Mouse (Mus musculus) midbrain, embryonic 14.5 days (tissue): ENCODE data around the gene Limd1. TPM values are rescaled to one million over a fixed set of nuclear protein-coding genes. Genes with fewer than 3 reads are reported as not detected.

Source experiments
- ATAC-seq: fragments of 200-750 bp; cut with Nextera tagmentation; 2 replicates; pipeline ENCODE4 v1.8.0; 2017; ENCODE audit warnings: moderate number of reproducible peaks, moderate library complexity; ENCODE audit not compliant: low FRiP score, low TSS enrichment
- DNase-seq: peaks from one replicate; pipeline ENCODE4 v3.0.0-alpha.2; 2015
- H3K27ac ChIP-seq: fragments of 300-500 bp; sonication (generic); replicated peaks from 2 replicates; pipeline ENCODE4 v1.5.1; 2014; ENCODE audit warnings: mild to moderate bottlenecking, low read depth, low read length, moderate library complexity
- H3K27me3 ChIP-seq: fragments of 300-500 bp; sonication (generic); 2 replicates; pipeline ENCODE4 v1.6.1; 2014; ENCODE audit warnings: low read length, control low read depth, mixed read lengths; ENCODE audit not compliant: control insufficient read depth, insufficient read depth
- H3K36me3 ChIP-seq: fragments of 300-500 bp; sonication (generic); 2 replicates; pipeline ENCODE4 v1.6.1; 2014; ENCODE audit warnings: low read length, control low read depth; ENCODE audit not compliant: control insufficient read depth, insufficient read depth
- H3K4me1 ChIP-seq: fragments of 300-500 bp; sonication (generic); 2 replicates; pipeline ENCODE4 v1.6.1; 2014; ENCODE audit warnings: mild to moderate bottlenecking, antibody characterized with exemption, low read length, control low read depth; ENCODE audit not compliant: control insufficient read depth, insufficient read depth
- H3K4me2 ChIP-seq: fragments of 300-500 bp; sonication (generic); 2 replicates; pipeline ENCODE4 v1.6.1; 2014; ENCODE audit warnings: mild to moderate bottlenecking, low read length, moderate library complexity
- H3K4me3 ChIP-seq: fragments of 300-500 bp; sonication (generic); replicated peaks from 2 replicates; pipeline ENCODE4 v1.5.1; 2014; ENCODE audit warnings: low read depth, low read length
- H3K9ac ChIP-seq: fragments of 300-500 bp; sonication (generic); replicated peaks from 2 replicates; pipeline ENCODE4 v1.6.1; 2014; ENCODE audit warnings: mild to moderate bottlenecking, low read length, moderate library complexity
- H3K9me3 ChIP-seq: fragments of 300-500 bp; sonication (generic); 2 replicates; pipeline ENCODE4 v1.6.1; 2016; ENCODE audit warnings: low read length, control low read depth, mixed read lengths; ENCODE audit not compliant: control insufficient read depth
- WGBS: fragments of 180-500 bp; shearing (Covaris S2); extraction: QIAGEN DNeasy Blood & Tissue Kit; methylation state at CpG from one replicate; pipeline ENCODE4 v1.1.7; 2014; 5-methylcytosine and 5-hydroxymethylcytosine counted together
- polyA plus RNA-seq: library from polyadenylated mRNA; unstranded; fragments of >200 nt; fragmentation: Nextera tagmentation; extraction: Ambion mirVana; gene quantifications from 2 replicates; pipeline ENCODE4 v1.2.1, GENCODE M21; 2014

Limd1 gene
- polyA plus RNA-seq, 1 experiment from 2014 or later = 16.4 TPM

DNA sequence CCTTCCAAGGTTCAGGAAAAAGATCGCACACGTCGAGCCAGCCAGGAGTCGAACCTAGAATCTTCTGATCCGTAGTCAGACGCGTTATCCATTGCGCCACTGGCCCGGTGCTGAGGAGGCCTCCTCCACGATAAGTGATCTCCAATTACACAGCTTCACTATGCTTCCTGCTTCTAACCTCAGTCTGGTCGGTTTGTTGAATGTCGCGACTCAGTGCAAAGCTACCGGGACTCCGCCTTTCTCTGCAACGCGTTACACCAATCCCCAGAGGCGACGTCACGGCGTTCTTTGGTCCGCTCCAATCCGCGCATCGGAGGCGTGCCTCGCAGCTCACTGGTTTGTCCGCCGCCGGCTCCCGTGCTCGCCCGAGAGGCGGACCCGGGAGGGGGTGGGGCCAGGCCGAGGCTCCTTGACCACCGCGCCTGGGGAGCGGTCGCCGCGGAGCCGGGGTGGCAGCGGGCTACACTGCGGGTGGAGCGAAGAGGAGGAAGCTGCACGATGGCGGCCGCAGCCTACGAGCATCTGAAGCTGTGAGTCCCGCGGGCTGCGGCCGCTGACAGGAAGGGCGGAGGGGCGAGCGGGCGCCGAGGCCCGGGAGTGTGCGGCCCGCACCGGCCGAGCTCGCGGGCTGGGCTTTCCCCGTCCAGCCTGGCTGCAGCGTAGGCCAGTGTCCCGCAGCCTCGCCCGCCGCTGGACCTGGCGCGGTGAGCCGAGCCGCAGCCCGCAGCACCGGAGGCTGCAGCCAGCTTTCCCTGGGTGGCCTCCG, 51.1 kb downstream of the Limd1 start, which contains the start of gene Sacm1l:
TSS of gene Sacm1l (plus strand) at position 368 of the 766 bp plus-strand sequence.
- peak; percentile 98 for ATAC-seq
- Histone ChIP-seq H3K4me3 (peak within 1 kb of the TSS; percentile 89), H3K4me2 (peak within 1 kb of the TSS; percentile 70), H3K9me3 (no peaks in the 10 kb centered on the region), H3K4me1 (peaks cover 25% of the 10 kb centered on the region), H3K27ac (peak within 1 kb of the TSS; percentile 93), H3K36me3 (no peaks in the 10 kb centered on the region), H3K27me3 (no peaks in the 10 kb centered on the region), H3K9ac (peak within 1 kb of the TSS; percentile 95)
- peak; percentile 100 for DNase-seq
- under 1% methylated on average over 75 of the region's 79 CpGs for whole genome bisulfite sequencing

DNA sequence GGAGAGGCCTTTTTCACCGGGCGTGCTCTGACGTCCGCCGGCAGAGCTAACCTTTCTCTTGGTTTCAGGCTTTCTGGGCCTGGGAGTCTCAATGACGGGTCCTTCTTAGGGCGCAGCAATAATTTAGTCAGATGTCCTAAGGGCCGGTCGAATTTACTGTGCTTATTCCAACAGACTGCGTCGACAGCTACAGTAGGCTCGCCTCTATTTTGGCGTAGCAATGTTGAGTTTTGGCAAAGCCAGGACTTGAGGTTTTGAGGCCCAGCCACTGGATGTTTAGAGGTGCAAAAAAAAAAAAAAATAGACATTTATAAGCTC, 51.6 kb downstream of the Limd1 start:
- Histone ChIP-seq H3K9me3 (no peaks in the 10 kb centered on the region), H3K36me3 (no peaks in the 10 kb centered on the region), H3K27ac (peak overlapping the region; percentile 93), H3K4me1 (peaks cover 25% of the 10 kb centered on the region), H3K4me3 (peak overlapping the region; percentile 89), H3K9ac (peak overlapping the region; percentile 95), H3K27me3 (no peaks in the 10 kb centered on the region), H3K4me2 (peak overlapping the region; percentile 70)
- peak; percentile 68 for DNase-seq
- under 1% methylated on average over 13 of the region's 13 CpGs for WGBS
- ATAC-seq = no peak

GRCm38 (mm10) chr9:123530566-123531130, 52.1 kb downstream of the Limd1 start:
- peak overlapping the region; percentile 89 for H3K4me3 ChIP-seq
- no peaks in the 10 kb centered on the region for H3K9me3 ChIP-seq
- ATAC-seq (no peak), DNase-seq (no peak)
- no peaks in the 10 kb centered on the region for H3K36me3 ChIP-seq
- H3K4me2 ChIP-seq = peak overlapping the region; percentile 70
- peaks cover 25% of the 10 kb centered on the region for H3K4me1 ChIP-seq
- H3K27ac ChIP-seq = peak overlapping the region; percentile 93
- 57% methylated on average over 11 of the region's 11 CpGs for WGBS
- no peaks in the 10 kb centered on the region for H3K27me3 ChIP-seq
- H3K9ac ChIP-seq = peak overlapping the region; percentile 95

- Histone ChIP-seq H3K4me2 (peak overlapping the region; percentile 70), H3K36me3 (0 out of 2 replicates have a peak, but pooled peaks cover 2% of the 10 kb centered on the region), H3K4me3 (0 out of 2 replicates have a peak overlapping the region, but pooled peaks have one; percentile 89), H3K27me3 (no peaks in the 10 kb centered on the region), H3K9me3 (no peaks in the 10 kb centered on the region), H3K9ac (no peak overlapping the region), H3K27ac (no peak overlapping the region), H3K4me1 (peaks cover 25% of the 10 kb centered on the region)
- no peak for DNase-seq
- no peak for ATAC-seq
Measured at GRCm38 (mm10) chr9:123531234-123531633, 52.7 kb downstream of the Limd1 start.

GRCm38 (mm10) chr9:123536613-123537012, 58.1 kb downstream of the Limd1 start:
- H3K4me1 ChIP-seq = peaks cover 6% of the 10 kb centered on the region
- H3K4me3 ChIP-seq = no peak overlapping the region
- no peak for DNase-seq
- H3K9me3 ChIP-seq = no peaks in the 10 kb centered on the region
- H3K27ac ChIP-seq = no peak overlapping the region
- H3K27me3 ChIP-seq = no peaks in the 10 kb centered on the region
- H3K9ac ChIP-seq = no peak overlapping the region
- 0 out of 2 replicates have a peak, but pooled peaks cover 2% of the 10 kb centered on the region for H3K36me3 ChIP-seq
- WGBS = 96% methylated on average over 2 of the region's 2 CpGs
- H3K4me2 ChIP-seq = no peak overlapping the region
- no peak for ATAC-seq

DNA sequence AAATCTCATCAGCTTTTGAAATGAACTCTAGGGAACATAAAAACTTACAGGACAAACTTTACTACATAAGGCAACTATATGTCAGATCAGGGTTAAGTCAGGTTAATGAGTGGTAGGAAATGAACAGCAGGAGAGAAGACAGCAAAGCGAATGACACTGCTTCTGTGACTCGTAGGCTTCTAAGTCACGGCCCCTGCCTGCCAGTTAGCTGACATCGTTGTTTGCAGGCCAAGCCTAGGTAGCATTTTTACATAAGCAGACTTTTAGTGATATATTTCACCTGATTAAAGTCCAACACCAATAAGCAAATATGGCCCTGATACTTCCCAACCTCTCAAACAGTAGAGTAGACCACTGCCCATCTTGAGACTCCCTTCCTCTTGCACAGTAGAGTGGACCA, 59.7 kb downstream of the Limd1 start:
- Histone ChIP-seq H3K4me1 (no peaks in the 10 kb centered on the region), H3K9ac (no peak overlapping the region), H3K4me3 (no peak overlapping the region), H3K9me3 (no peaks in the 10 kb centered on the region), H3K4me2 (no peak overlapping the region), H3K27me3 (no peaks in the 10 kb centered on the region), H3K36me3 (0 out of 2 replicates have a peak, but pooled peaks cover 7% of the 10 kb centered on the region), H3K27ac (no peak overlapping the region)
- ATAC-seq (no peak), DNase-seq (no peak)
- whole genome bisulfite sequencing = 88% methylated on average over 4 of the region's 4 CpGs

DNA sequence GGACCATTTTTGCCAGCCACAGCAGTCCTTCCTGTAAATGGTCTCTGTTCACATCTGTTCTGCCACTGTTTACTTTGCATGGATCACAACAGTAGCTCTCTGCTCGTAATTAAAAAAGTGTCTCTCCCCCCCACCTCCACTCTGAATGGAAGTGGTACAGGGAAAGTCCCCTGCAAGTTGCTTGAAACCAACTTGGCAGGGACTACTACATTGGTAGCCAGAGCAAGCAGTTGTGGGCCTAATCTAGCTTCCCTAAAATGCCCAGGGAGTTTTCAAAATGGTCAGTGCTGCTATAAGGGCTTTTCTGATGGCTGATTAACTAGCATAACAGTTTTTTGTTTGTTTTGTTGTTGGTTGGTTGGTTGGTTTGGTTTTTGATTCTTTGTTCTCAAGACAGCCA, 60.6 kb downstream of the Limd1 start:
- Histone ChIP-seq H3K4me3 (no peak overlapping the region), H3K4me1 (no peaks in the 10 kb centered on the region), H3K36me3 (peaks cover 12% of the 10 kb centered on the region; the same call in 1 of the 2 replicates), H3K9me3 (no peaks in the 10 kb centered on the region), H3K27me3 (no peaks in the 10 kb centered on the region), H3K9ac (no peak overlapping the region), H3K4me2 (no peak overlapping the region), H3K27ac (no peak overlapping the region)
- ATAC-seq (no peak), DNase-seq (no peak)
- 74% methylated on average over 1 of the region's 1 CpGs for whole genome bisulfite sequencing

DNA sequence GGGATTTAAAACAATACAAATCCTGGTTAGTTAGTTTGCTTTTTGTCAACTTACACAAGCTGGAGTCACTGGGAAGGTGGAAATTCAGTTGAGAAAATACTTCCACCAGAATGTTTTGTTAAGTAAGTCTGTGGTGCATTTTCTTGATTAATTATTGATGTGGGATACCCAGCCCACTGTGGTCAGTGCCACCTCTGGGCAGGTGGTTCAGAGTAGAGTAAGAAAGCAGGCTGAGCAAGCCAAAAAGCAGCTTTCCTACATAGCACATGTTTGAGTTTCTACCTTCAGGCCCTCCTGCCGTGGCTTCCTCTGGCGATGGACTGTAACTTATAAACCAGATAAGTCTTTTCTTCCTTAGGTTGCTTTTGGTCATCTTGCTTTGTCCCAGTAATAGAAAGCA, 61.3 kb downstream of the Limd1 start:
- no peak overlapping the region for H3K4me2 ChIP-seq
- H3K9ac ChIP-seq = no peak overlapping the region
- WGBS = 94% methylated on average over 2 of the region's 2 CpGs
- H3K36me3 ChIP-seq = peaks cover 14% of the 10 kb centered on the region; the same call in 1 of the 2 replicates
- no peaks in the 10 kb centered on the region for H3K4me1 ChIP-seq
- no peaks in the 10 kb centered on the region for H3K27me3 ChIP-seq
- DNase-seq = no peak
- H3K27ac ChIP-seq = no peak overlapping the region
- H3K9me3 ChIP-seq = no peaks in the 10 kb centered on the region
- H3K4me3 ChIP-seq = no peak overlapping the region
- ATAC-seq = no peak

- H3K27me3 ChIP-seq = no peaks in the 10 kb centered on the region
- no peak overlapping the region for H3K27ac ChIP-seq
- WGBS = 16% methylated on average over 3 of the region's 3 CpGs
- no peak overlapping the region for H3K9ac ChIP-seq
- H3K4me3 ChIP-seq = no peak overlapping the region
- peaks cover 78% of the 10 kb centered on the region for H3K36me3 ChIP-seq
- DNase-seq (peak; percentile 7), ATAC-seq (no peak)
- no peaks in the 10 kb centered on the region for H3K4me1 ChIP-seq
- H3K4me2 ChIP-seq = no peak overlapping the region
- H3K9me3 ChIP-seq = no peaks in the 10 kb centered on the region
Measured at GRCm38 (mm10) chr9:123554599-123554998, 76.1 kb downstream of the Limd1 start.
